Mouse (Mus musculus) adrenal gland, postnatal 10 days (tissue): ENCODE data around the gene Tsg101. TPM values are rescaled to one million over a fixed set of nuclear protein-coding genes. Genes with fewer than 3 reads are reported as not detected.

Experiments used
- DNase-seq: peaks from one replicate; pipeline ENCODE4 v3.0.0; 2021; ENCODE audit warnings: mixed read lengths
- total RNA-seq, 2 experiments: library from RNA; stranded (reverse); gene quantifications; 2 replicates each; pipeline ENCODE4 v1.2.3; 2021

The Tsg101 gene
- total RNA-seq, 2 experiments from 2014 or later = 68.6 to 69.5 TPM

DNA sequence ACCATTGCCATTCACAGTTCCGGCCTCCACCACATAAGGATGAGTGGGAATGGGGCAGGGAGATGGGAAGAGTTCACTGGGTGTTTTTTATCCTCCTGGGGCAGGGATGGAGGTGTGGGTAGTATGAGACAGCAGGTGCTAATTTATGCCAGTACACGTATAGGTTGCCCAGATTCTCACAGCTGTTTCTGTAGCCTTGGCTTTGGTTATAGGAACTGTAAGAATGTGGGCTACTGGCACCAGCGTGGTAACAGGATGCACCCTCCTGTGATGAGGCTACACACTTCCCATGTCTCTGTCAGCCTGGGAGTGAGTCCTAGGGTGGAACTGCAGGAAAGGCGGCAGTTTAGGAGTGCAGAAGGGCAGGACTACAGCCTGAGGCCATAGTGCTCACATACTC, 42.9 kb downstream of the Tsg101 start:
- DNase-seq = no peak

DNA sequence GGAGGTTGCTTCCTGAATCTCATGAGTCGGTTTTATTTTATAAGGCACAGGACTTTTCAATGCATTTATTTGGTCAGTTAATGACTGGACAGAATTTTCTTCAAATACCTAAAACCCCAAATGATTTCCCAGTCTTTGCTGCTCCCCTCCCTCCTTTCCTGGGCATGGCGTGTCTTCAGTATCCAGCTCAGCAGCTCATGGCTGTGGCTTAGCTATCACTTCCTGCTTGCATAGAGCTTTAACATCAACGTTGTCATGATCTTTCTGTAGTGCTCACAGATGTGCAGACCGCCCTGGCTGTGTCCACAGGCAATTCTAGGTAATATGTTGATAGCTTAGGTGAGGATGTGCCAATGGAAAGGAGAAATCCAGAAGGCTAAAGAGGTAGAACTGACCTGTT, 47.8 kb downstream of the Tsg101 start:
- DNase-seq = no peak

DNA sequence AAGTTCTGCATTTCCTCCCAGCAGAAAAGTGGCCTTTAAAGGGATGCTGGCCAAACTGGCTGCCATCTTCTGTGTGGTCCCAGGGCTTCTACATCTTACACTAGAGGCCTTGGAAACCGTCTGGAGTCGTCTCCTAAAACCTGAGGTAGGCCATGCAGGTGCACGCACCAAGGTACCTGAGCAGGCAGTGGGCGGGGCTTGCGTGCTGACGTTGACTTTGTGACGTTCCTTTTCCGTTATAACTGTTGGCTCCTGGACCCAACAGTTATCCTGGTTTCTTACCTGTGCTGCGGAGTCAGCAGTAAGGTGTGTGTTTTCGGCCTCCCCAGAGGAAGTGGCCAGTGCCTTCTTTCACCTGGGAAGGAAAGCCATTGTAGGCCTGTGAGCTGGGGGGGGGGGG, 58.8 kb downstream of the Tsg101 start, which contains the start of gene Ldhc:
Ldhc (plus strand) TSS at position 208 of the 400 bp plus-strand sequence.
- no peak for DNase-seq

DNA sequence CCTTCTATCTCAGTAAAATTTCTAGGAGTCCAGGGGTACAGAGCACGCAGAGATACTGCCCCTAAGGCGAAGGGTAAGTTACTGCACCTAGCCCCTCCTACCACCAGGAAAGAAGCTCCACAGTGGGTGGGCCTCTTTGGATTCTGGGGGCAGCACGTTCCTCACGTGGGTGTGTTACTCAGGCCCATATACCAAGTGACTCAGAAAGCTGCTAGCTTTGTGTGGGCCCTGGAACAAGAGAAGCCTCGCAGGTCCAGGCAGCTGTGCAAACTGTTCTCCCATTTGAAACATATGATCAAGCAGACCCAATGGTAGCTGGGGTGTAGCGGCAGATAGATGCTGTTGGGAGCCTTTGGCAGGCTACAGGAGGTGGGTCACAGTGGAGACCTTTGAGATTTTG, 60.7 kb downstream of the Tsg101 start:
- DNase-seq = no peak

DNA sequence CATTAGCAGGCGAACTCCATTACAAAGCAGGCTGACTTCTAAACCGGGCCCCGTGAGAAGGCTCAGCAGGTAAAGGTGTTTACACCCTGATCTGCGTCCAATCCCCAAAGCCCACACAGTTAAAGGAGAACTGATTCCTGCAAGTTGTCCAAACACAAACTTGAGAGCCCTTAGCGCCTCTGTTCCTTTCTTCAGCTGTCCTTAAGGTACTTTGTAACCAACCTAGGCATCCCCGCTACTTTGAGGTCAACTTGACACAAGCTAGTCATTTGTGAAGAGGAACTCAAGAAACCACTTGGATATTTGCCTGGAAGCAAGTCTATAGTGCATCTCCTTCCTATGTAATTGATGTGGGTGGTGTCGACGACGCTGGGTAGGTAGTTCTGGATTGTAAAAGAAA, 62.3 kb downstream of the Tsg101 start:
- DNase-seq = no peak

DNA sequence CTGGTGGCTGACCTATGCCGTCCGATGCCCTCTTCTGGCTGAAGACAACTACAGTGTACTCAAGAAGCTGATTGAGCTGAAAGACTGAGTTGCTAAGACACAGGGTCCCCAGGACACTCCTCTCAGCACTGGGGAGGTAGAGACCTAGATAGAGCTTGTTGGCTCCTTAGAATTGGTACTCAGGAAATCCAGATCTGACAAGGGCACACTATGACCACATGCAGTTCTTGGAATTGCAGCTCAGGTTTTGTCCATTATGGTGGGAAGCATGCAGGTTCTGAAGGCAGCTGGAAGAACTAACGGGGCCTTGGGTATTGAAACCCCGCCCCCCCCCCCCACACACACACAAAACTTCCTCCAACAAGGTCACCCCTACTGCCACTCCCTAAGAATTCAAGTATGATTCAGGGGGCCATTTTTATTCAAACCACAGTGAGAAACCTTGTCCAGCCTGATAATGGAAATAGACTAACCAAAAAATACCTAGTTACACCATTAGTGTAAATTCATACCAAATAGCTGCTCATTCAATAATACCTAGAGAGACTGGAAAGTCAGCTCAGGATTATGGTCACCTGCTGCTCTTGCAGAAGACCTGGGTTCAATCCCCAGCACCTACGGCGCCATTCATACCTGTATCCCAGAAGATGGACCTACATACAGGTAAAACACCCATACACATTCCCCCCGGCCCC, 63.8 kb downstream of the Tsg101 start:
- DNase-seq = no peak

DNA sequence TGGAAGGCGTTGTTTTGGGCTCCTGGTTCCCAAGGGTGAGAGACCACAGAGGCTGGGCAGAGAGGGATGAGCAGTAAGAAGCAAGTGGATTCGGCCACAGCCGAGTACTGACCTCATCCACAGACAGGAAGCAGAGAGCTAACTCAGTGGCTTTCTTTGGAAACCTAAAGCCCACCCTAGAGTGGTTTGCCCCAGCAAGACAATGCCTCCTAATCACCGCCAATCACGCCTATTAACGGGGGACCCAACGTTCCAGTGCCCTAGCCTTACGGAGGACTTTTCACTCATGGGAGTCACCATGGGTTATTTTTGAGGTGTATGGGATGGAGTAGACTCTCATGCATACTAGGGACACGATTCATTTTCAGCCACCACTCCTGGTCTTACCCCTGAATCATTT, 66.4 kb downstream of the Tsg101 start:
- DNase-seq = no peak

DNA sequence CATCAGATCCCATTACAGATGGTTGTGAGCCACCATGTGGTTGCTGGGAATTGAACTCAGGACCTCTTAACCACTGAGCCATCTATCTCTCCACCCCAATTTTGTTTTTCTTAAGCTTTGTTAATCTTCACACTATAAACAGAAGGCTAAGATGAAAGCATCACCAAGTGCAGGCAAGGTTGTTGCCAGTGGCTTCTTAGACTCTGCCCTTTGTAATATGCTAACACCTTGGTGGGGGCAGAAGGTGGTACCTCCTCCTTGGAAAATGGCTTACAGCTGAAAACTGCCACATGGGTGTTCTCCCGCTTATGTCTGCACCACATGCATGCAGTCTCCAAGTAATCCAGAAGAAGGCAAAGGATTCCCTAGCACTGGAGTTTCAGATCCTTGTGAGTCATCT, 67.1 kb downstream of the Tsg101 start:
- DNase-seq = no peak

DNA sequence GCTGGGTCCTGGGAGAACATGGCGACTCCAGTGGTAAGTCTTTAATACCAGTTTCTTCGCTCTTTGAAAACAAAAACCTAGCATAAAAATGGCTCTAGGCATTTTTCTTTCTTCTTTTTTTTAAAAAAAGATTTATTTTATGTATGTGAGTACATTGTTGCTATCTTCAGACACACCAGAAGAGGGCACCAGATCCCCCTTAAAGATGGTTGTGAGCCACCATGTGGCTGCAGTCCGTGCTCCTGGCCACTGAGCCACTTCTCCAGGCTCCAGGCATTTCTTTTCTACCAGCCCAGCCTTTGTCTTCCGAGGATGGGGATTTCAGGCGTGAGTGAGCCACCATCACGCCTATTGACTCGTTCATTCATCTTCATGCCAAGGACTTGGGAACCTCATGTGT, 68.7 kb downstream of the Tsg101 start:
- DNase-seq = no peak

DNA sequence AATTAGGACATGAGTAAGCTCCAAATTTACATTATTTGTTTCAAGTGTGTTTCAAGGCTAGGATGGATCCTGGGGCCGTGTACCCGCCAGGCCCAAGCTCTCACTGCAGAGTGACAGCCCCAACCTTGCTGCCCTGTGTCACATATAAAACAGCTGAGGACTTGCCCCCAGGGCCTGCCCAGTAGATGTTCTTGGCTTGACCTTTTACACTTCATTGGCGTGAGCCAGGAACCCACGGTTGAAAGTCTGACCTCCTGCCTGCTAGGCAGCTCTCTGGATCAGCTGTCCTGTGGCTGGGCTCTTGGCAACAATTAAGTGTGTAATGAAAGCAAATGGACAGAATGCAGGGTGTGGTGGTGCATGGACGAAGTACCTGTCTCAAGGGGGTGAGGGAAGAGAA, 70.5 kb downstream of the Tsg101 start:
- peak; percentile 59 for DNase-seq

DNA sequence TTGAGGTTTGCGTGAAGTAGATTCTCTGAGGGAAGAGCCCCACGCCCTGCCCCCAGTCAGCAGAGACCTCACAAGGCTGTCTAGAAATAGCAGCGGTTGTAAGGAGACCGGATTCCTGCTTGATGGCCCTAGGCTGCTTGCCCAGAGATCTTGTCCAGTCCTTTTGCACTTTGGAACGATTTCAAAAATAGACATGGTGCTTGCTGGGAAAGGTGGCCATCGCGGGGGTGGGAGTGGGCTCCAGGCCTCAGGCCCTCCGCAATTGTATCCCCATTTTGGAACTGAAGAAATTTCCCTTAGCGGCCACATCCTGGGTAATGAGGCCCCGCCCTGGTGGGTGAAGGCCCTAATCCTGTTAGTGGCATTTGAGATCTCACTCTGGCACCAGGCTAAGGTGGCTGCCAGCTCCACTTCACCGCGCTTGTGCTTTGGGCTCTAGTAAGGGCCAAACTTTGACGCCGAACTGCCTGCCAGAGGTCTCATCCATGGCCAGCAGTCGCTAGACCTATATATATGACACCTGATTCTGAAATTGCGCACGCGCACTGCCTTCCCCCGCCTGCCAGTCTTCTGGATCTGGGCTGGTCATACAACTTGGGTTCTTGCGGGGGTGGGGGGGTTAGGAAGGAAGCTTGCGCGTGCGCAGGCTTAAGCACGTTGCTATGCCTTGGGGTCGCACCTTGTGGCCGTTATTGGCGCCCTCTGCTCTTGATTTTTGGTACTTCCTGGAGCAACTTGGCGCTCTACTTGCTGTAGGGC, 73.1 kb downstream of the Tsg101 start:
- DNase-seq = peak; percentile 65

DNA sequence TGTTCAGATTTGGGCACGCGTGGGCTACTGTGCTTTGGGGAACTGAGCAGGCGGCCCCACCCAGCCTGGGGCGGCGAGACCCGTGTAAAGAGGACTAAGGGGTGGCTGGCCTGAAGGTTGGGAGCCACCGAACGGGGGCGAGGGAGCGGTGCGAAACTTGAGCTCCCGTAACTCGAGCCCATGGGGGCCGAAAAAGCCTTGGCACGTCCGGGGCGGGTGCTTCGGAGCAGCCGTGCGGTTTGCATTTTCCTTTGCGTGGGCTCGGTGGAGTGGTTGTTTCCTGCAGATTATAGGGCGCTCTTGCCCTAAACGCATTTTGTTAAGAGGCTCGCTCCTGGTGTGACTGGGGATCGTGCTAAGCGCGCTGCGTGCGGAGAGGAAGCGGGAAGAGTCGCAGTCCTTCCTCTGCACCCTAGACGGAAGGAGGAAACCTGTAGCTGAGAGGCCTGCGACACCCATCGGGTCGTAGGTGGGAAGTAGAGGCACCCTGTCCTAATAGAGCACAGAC, 73.7 kb downstream of the Tsg101 start:
- peak; percentile 43 for DNase-seq

DNA sequence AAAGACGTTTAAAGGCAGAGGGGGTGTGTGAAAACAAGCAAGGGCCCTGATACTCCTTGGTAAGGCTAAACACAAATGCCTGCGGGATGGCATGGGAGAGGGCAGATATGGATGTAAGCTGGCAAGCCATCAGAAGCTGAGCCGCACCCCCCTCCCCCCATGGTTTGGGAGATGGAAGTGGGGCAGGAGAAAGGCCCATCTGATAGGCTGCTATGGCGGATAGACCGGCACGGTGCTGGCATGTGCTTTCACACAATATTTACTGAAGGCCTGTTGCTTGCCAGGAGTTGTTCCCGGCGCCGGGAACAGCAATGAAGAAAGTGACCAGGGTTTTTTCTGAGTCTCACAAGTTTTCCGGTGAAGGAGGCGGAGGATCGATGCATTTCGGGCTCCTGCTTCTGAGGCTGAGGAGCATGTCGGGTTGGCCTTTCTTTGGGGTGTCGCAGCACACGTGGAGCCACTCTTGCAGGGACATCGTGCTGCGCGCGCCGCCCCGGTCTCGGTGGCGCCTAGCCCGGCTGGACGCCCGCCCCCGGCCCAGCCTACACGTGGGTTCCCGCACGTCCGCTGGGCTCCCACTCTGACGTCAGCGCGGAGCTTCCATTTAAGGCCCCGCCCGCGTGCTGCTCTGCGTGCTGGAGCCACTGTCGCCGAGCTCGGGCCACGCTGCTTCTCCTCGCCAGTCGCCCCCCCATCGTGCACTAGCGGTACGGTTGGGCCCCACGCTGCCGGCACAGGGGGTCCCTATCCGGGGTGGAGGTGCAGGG, 74.4 kb downstream of the Tsg101 start:
- peak; percentile 98 for DNase-seq

DNA sequence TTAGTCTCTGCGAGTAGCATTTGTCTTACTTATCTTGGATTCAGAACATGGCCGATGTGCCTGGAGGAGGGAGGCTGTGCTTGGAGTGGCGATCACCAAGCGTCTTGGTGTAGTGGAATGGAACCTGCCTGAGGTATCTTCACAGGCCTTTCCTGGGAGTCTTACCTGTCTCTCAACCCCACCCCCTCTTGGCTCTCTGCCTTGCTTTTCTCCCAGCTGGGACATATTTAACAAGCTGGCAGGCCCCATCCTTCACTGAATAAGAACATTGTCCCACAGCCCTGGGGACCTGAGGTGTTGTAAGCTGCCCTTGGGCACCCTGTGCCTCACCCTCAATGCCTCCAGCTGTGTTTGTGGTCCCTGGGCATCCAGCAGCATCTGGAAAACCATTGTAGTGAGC, 76.2 kb downstream of the Tsg101 start:
- peak; percentile 24 for DNase-seq

DNA sequence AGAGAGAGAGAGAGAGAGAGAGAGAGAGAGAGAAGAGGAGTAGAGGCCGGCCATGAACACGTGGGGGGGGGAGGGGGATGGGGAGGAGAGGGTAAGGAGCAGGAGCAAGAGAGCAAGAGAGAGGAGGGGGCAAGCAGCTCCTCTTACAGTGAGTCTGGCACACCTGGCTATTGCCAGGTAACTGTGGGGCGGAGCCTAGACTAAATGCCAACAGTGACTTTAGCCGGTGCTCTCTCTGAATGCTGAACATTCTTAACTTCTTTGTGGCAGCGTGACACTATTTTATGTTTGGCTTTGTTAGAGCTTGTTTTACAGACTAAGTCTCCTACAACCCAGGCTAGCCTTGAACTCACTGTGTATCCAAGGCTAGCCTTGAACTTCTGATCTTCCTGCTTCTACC, 77.5 kb downstream of the Tsg101 start:
- DNase-seq = no peak

DNA sequence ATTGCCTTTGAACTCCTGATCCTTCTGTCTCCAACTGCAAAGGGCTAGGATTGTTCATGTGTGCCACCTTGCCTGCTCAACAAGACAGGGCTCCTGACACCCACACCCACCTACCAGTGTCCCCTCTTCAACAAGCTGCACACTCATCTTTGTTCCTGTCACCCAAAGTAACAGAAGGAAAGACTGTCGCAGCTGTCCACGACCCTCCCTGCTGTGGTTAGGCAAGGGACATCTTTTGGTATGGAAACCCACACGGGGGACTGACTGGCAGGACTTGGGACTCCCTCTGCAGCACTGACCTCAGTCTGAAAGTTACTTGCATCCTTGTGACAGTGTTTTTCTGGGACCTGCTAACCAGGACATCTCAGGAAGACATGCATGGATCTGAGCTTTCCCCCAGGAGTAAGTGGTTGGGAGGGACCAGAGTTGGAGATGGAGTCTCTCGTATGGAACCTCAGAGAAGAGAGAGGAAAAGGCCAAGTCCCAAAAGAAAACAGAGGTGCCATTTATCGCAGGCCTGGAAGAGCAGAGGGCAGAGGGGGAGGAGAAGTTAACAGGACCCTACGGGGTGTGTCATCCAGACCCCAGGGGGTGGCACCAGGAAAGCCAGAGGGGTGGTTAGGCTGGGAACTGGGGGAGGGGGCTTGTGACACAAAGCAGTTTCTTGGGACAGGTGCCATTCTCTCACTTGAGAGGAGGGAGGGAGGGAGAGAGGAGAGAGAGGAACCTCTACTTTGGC, 78.8 kb downstream of the Tsg101 start, which contains the start of gene Ldha:
Ldha (plus strand) TSS at position 689 of the 739 bp plus-strand sequence.
- no peak for DNase-seq

DNA sequence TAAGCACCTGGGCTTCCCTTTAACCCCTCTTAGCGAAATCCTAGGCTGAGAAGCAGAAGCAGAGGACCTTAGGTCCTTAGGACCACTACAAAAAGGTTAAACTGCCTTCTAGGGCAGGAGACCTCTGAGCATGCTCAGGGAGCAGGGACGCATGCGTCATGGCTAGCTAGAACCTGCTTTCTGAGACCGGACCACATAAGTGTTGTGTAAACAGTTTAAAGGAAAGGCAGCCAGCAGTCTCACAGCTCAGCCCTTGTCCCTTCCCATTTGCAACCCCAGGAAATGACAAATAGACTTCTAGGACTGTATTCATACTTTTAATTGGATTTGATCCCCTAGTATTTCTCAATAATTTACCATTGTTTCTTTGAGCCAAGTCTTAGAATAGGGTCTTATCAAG, 79.4 kb downstream of the Tsg101 start:
- DNase-seq = peak; percentile 22

DNA sequence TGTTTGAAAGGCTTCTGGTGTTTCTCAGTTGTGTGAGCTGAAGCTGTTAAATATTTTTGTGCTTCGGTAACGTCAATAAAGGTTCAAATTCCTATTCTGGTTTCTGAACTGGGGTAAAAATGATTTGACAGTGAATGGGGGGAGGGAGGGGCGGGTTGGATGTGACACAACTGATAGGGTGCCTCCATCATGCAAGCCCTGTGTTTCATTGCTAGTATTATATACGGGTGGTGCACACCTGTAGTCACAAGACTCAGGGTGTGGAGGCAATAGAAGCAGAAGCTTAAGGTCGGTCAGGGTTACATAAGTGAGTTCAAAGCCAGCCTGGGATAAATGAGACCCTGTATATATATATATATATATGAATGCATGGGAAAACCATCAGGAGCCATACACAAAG, 79.9 kb downstream of the Tsg101 start:
- DNase-seq = no peak

DNA sequence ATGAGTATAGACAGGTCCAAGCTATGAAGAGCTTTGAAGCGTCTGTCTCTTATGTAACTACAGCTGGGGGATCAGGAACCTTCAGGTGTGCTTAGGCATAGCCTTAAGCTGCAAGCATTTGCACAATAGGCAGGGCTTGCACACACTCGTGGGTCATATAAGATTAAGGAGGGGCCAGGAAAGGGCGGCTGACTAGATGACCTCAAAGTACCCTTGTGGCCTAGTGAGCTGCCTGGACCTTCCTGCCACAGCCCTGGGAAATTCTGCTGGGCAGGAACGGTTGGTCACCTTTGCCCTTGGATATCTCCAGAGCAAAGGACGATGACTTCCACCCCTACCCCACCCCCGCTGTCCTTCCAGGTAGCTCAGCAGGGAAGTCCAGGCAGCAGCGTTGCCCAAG, 80.3 kb downstream of the Tsg101 start:
- DNase-seq = peak; percentile 53
